Mouse (Mus musculus): ENCODE data around the gene Ano6. TPM values are rescaled to one million over a fixed set of nuclear protein-coding genes. Genes with fewer than 3 reads are reported as not detected.

The Ano6 gene
- total and polyA plus RNA-seq, 3 experiments, result 0.01 to 0.49 TPM; not detected in 1

DNA sequence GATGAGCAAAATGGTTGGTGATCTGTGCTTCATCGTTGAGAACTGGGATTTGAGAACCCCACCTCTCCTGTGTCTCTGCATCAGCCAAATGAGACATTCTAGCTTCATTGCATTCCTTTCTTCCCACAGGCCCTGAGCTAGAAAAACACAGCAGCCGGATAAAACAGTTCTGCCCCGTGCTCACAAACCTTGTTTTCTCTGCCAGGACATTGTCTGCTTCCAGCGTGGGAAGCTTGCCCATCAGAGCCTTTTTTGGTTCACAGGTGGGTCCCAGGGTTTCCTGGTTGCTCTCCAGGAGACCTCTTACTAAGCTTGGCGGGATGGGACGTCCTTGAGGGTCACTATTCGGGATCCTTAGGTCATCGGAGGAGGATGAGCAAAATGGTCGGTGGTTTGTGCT lies 42.6 kb downstream of the Ano6 start:
- DNase-seq (ENCODE audit: low spot score) (no peak), ATAC-seq (ENCODE audit: extremely low read depth, insufficient number of reproducible peaks, low FRiP score, poor library complexity, severe bottlenecking) (no peak)
- no peak overlapping the region for H3K4me3 ChIP-seq (ENCODE audit: low read depth, low read length)
- TF ChIP-seq POLR2AphosphoS5 (IDR thresholded peaks at IDR 0.05; ENCODE audit: insufficient replicate concordance, low read depth, low read length) (no peak), TAL1 (conservative IDR thresholded peaks at IDR 0.05; ENCODE audit: low read depth, low read length) (no peak), CTCF (IDR thresholded peaks at IDR 0.05; ENCODE audit: low read depth, low read length) (no peak), GATA1 (IDR thresholded peaks at IDR 0.05; ENCODE audit: borderline replicate concordance, low read length) (no peak), GATA2 (IDR thresholded peaks at IDR 0.05; ENCODE audit: borderline replicate concordance, low read depth, low read length) (no peak)
- H3K36me3 ChIP-seq (replicated peaks), result no peaks in the 10 kb centered on the region
- no peaks in the 10 kb centered on the region; the same call in 1 of the 2 replicates for H3K4me1 ChIP-seq (ENCODE audit: insufficient read depth, low read depth, low read length)
- H3K27me3 ChIP-seq (ENCODE audit: insufficient read depth, low read length), result no peaks in the 10 kb centered on the region
- peaks cover 3% of the 10 kb centered on the region for H3K9me3 ChIP-seq (replicated peaks)

DNA sequence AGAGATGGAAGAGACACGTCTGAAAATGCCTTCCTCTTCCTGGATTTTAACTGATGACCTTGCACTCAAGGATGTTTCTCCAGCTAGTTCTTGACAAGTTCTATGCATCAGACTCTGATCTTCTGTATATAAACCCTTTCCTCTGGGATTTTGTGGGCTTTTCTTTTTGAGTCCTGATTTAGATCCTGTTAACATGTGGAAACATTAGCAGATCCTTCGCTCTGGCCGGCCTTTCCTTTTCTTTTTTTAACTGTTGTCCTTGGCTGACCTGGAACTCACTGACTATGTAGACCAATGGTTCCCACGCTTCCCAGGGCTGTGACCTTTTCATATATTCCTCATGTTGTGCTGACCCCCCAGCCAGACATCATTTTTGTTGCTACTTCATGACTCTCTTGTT lies 45.4 kb downstream of the Ano6 start:
- Histone ChIP-seq H3K36me3 (replicated peaks) (no peaks in the 10 kb centered on the region), H3K27me3 (ENCODE audit: insufficient read depth, low read length) (no peaks in the 10 kb centered on the region), H3K4me3 (ENCODE audit: low read depth, low read length) (no peak overlapping the region), H3K4me1 (ENCODE audit: insufficient read depth, low read depth, low read length) (peaks cover 2% of the 10 kb centered on the region; the same call in 1 of the 2 replicates), H3K9me3 (replicated peaks) (no peaks in the 10 kb centered on the region)
- ATAC-seq (ENCODE audit: extremely low read depth, insufficient number of reproducible peaks, low FRiP score, poor library complexity, severe bottlenecking) (no peak), DNase-seq (ENCODE audit: low spot score) (no peak)
- no peak for TF ChIP-seq GATA2 (IDR thresholded peaks at IDR 0.05; ENCODE audit: borderline replicate concordance, low read depth, low read length)
- TF ChIP-seq CTCF (IDR thresholded peaks at IDR 0.05; ENCODE audit: low read depth, low read length), result no peak
- no peak for TF ChIP-seq POLR2AphosphoS5 (IDR thresholded peaks at IDR 0.05; ENCODE audit: insufficient replicate concordance, low read depth, low read length)
- TF ChIP-seq GATA1 (IDR thresholded peaks at IDR 0.05; ENCODE audit: borderline replicate concordance, low read length), result no peak
- no peak for TF ChIP-seq TAL1 (conservative IDR thresholded peaks at IDR 0.05; ENCODE audit: low read depth, low read length)

DNA sequence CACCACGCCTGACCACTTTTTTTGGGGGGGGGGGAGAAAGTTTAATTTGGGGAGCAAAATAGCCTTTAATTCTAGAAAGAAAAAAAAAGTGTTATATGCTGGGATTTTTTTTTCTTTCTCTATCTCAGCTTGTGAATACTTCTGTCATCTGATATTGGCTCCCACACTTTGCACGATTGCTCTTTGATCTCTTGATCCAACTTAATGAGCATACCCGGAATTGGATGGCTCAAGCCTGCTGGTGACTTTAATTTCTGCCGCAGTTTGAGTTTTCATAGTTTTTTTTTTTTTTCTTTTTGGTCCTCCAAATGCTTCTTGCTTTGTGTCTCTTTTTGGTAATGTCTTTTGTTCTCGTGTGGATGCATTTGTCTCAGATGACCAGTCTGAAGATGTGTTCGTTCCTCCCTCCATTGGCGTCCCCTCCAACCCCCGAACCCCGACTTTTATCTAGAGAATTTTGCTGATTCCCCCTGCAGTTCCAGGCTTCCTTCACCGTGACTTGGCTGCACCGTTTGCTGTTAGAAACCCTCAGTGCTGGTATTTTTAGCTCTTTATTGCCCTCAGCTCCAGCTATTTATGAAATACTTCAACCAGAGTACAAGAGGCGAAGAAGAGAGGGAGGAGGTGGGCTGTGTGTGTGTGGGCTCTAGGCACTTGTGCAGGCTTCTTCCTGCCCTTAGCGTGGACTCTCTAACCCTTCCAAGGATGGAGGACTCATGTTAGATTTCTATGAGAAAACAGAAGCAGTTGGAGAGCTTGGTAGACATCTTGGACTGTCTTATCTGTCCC lies 46.2 kb downstream of the Ano6 start:
- no peak for ATAC-seq (ENCODE audit: extremely low read depth, insufficient number of reproducible peaks, low FRiP score, poor library complexity, severe bottlenecking)
- Histone ChIP-seq H3K4me1 (ENCODE audit: insufficient read depth, low read depth, low read length) (peaks cover 2% of the 10 kb centered on the region; the same call in 1 of the 2 replicates), H3K9me3 (replicated peaks) (no peaks in the 10 kb centered on the region), H3K4me3 (ENCODE audit: low read depth, low read length) (no peak overlapping the region), H3K27me3 (ENCODE audit: insufficient read depth, low read length) (no peaks in the 10 kb centered on the region), H3K36me3 (replicated peaks) (no peaks in the 10 kb centered on the region)
- DNase-seq (ENCODE audit: low spot score), result no peak
- TF ChIP-seq POLR2AphosphoS5 (IDR thresholded peaks at IDR 0.05; ENCODE audit: insufficient replicate concordance, low read depth, low read length) (no peak), CTCF (IDR thresholded peaks at IDR 0.05; ENCODE audit: low read depth, low read length) (no peak), GATA2 (IDR thresholded peaks at IDR 0.05; ENCODE audit: borderline replicate concordance, low read depth, low read length) (no peak), GATA1 (IDR thresholded peaks at IDR 0.05; ENCODE audit: borderline replicate concordance, low read length) (no peak), TAL1 (conservative IDR thresholded peaks at IDR 0.05; ENCODE audit: low read depth, low read length) (no peak)

DNA sequence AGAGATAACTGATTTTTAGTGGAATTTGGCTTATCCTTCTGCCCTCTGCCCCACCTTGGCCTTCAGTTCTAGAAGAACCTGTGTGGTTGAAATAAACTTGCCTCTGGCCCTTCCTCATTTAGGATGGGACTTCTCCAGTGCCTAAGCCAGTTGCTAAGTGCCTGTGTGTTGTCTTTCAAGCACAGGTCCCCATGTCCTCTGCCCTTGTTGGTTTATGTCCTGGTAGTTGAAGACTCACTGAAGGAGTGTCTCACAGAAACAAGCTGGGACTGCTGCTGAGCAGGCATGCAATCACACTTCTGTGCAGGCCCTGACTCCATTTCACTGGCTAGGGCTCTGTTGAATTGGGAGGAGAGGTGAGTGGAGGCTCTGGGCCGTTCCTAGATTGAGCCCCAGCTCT lies 46.9 kb downstream of the Ano6 start:
- TF ChIP-seq GATA1 (IDR thresholded peaks at IDR 0.05; ENCODE audit: borderline replicate concordance, low read length) (no peak), GATA2 (IDR thresholded peaks at IDR 0.05; ENCODE audit: borderline replicate concordance, low read depth, low read length) (no peak), POLR2AphosphoS5 (IDR thresholded peaks at IDR 0.05; ENCODE audit: insufficient replicate concordance, low read depth, low read length) (no peak), TAL1 (conservative IDR thresholded peaks at IDR 0.05; ENCODE audit: low read depth, low read length) (no peak), CTCF (IDR thresholded peaks at IDR 0.05; ENCODE audit: low read depth, low read length) (no peak)
- no peak for DNase-seq (ENCODE audit: low spot score)
- H3K4me3 ChIP-seq (ENCODE audit: low read depth, low read length), result no peak overlapping the region
- no peaks in the 10 kb centered on the region for H3K9me3 ChIP-seq (replicated peaks)
- H3K36me3 ChIP-seq (replicated peaks), result no peaks in the 10 kb centered on the region
- H3K27me3 ChIP-seq (ENCODE audit: insufficient read depth, low read length), result no peaks in the 10 kb centered on the region
- no peak for ATAC-seq (ENCODE audit: extremely low read depth, insufficient number of reproducible peaks, low FRiP score, poor library complexity, severe bottlenecking)
- H3K4me1 ChIP-seq (ENCODE audit: insufficient read depth, low read depth, low read length), result peaks cover 2% of the 10 kb centered on the region; the same call in 1 of the 2 replicates

DNA sequence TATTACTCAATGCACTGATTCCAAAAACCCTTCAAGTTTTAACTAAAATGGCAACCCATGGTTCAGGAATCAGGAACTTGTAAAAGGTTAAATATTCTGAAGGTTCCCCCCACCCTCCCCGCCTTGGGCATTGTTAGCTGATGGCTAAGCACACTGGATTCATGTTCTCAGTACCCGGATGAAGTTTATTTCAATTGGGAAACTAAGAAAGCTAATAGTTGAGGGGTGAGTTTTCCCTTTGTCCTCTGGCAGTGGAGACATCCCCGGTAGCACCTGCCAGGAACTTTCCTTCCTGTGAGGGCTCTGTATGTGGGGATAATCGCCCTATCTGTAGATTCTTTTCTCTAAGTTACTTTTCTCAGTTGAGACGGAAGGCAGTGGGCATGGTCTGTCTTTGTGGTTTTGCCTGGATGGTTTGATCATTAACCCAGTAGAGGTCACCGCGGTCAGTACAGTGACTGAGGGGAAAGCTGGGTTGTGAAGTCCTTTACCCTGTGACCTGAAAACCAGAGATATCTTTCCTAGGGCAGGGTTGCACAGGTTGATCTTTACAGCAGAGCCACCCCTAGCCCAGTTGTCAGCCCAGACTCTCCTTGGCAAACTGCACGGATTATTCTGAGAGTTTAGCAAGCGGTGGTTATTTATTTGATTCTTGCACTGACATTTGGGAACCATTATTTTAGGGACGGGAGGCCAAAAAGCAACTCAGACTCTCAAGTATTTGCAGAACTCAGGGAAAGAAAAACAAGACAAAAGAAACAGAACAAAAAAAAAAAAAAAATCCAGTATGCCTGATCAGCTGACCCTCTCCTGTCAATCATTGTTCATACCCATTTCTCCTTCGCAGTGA lies 47.8 kb downstream of the Ano6 start:
- ATAC-seq (ENCODE audit: extremely low read depth, insufficient number of reproducible peaks, low FRiP score, poor library complexity, severe bottlenecking), result no peak

DNA sequence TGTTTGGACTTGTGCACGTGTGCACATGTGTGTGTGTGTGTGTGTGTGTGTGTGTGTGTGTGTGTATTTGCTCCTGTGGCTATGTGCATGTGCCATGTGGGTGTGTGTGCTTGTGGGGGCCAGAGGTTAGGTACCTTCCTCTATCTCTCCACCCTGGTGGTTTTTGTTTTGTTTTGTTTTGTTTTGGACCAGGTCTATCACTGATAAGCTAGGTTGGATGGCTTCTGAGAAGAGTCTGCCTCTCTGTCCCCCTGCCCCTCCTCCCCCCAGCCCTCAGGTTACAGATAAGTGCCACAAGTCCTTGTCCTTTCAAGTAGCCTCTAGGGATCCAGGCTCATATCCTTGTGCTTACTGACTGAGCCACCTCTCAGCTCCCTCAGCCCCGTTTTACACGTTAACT lies 49.1 kb downstream of the Ano6 start:
- H3K4me1 ChIP-seq (ENCODE audit: insufficient read depth, low read depth, low read length), result peaks cover 2% of the 10 kb centered on the region; the same call in 1 of the 2 replicates
- no peaks in the 10 kb centered on the region for H3K9me3 ChIP-seq (replicated peaks)
- H3K27me3 ChIP-seq (ENCODE audit: insufficient read depth, low read length), result no peaks in the 10 kb centered on the region
- ATAC-seq (ENCODE audit: extremely low read depth, insufficient number of reproducible peaks, low FRiP score, poor library complexity, severe bottlenecking) (no peak), DNase-seq (ENCODE audit: low spot score) (no peak)
- TF ChIP-seq CTCF (IDR thresholded peaks at IDR 0.05; ENCODE audit: low read depth, low read length) (no peak), POLR2AphosphoS5 (IDR thresholded peaks at IDR 0.05; ENCODE audit: insufficient replicate concordance, low read depth, low read length) (no peak), GATA2 (IDR thresholded peaks at IDR 0.05; ENCODE audit: borderline replicate concordance, low read depth, low read length) (no peak), TAL1 (conservative IDR thresholded peaks at IDR 0.05; ENCODE audit: low read depth, low read length) (no peak), GATA1 (IDR thresholded peaks at IDR 0.05; ENCODE audit: borderline replicate concordance, low read length) (no peak)
- H3K36me3 ChIP-seq (replicated peaks), result no peaks in the 10 kb centered on the region
- no peak overlapping the region for H3K4me3 ChIP-seq (ENCODE audit: low read depth, low read length)

More for the DNA sequence above, 47.8 kb downstream of the Ano6 start:
- no peak for DNase-seq (ENCODE audit: low spot score)
- no peak overlapping the region for H3K4me3 ChIP-seq (ENCODE audit: low read depth, low read length)
- H3K36me3 ChIP-seq (replicated peaks), result no peaks in the 10 kb centered on the region
- TF ChIP-seq GATA1 (IDR thresholded peaks at IDR 0.05; ENCODE audit: borderline replicate concordance, low read length) (no peak), CTCF (IDR thresholded peaks at IDR 0.05; ENCODE audit: low read depth, low read length) (no peak), POLR2AphosphoS5 (IDR thresholded peaks at IDR 0.05; ENCODE audit: insufficient replicate concordance, low read depth, low read length) (no peak), GATA2 (IDR thresholded peaks at IDR 0.05; ENCODE audit: borderline replicate concordance, low read depth, low read length) (no peak), TAL1 (conservative IDR thresholded peaks at IDR 0.05; ENCODE audit: low read depth, low read length) (no peak)
- H3K9me3 ChIP-seq (replicated peaks), result no peaks in the 10 kb centered on the region
- H3K27me3 ChIP-seq (ENCODE audit: insufficient read depth, low read length), result no peaks in the 10 kb centered on the region
- peaks cover 2% of the 10 kb centered on the region; the same call in 1 of the 2 replicates for H3K4me1 ChIP-seq (ENCODE audit: insufficient read depth, low read depth, low read length)
